Mouse (Mus musculus): Measurements from ENCODE around the gene Crtc3. TPM values are rescaled to one million over a fixed set of nuclear protein-coding genes. Genes with fewer than 3 reads are reported as not detected.

Crtc3 gene
- polyA plus RNA-seq, 1 experiment from 2014 or later = 15.7 TPM

DNA sequence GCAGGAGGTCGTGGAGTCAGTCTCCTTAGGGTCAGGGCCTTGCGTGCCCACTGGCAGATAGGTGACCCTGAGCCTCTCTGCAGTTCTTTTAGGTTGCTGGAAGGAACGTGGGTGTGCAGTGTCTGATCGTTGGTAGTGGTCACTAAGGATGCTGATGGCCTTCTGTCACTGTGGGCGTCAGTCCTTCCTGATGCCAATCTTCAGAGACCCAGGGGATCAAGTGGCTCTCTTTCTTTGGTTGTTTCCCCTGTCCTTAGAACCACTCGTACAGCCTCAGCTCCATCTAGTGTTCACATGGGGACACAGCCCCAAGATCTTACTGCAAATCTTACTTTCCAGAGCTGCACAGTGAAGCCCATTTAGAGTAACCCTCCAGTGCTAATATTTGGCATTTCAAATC is 104.7 kb downstream of the Crtc3 start:
- ATAC-seq (replicated peaks) = 0 out of 2 replicates have a peak, but pooled peaks have one; percentile 61
- no peak overlapping the region for H3K27ac ChIP-seq
- peaks cover 5% of the 10 kb centered on the region for H3K36me3 ChIP-seq (replicated peaks)
- H3K9me3 ChIP-seq = no peaks in the 10 kb centered on the region
- no peak overlapping the region for H3K4me2 ChIP-seq
- H3K27me3 ChIP-seq (replicated peaks) = no peaks in the 10 kb centered on the region
- H3K4me3 ChIP-seq = no peak overlapping the region
- WGBS = 41% methylated on average over 6 of the region's 6 CpGs
- no peak overlapping the region for H3K9ac ChIP-seq
- peaks cover 7% of the 10 kb centered on the region for H3K4me1 ChIP-seq

GRCm38 (mm10) chr7:80582821-80583451 is 105.7 kb downstream of the Crtc3 start:
- no peaks in the 10 kb centered on the region for H3K9me3 ChIP-seq
- WGBS = 70% methylated on average over 20 of the region's 20 CpGs
- no peak overlapping the region for H3K27ac ChIP-seq
- H3K4me2 ChIP-seq = no peak overlapping the region
- ATAC-seq (replicated peaks) = no peak
- H3K27me3 ChIP-seq (replicated peaks) = no peaks in the 10 kb centered on the region
- no peak overlapping the region for H3K9ac ChIP-seq
- no peaks in the 10 kb centered on the region for H3K36me3 ChIP-seq (replicated peaks)
- no peak overlapping the region for H3K4me3 ChIP-seq
- peaks cover 7% of the 10 kb centered on the region for H3K4me1 ChIP-seq

- H3K4me2 ChIP-seq = no peak overlapping the region
Measured at GRCm38 (mm10) chr7:80580368-80580767, 108.3 kb downstream of the Crtc3 start.

GRCm38 (mm10) chr7:80577417-80577980 is 111.2 kb downstream of the Crtc3 start:
- Histone ChIP-seq H3K4me2 (no peak overlapping the region), H3K36me3 (replicated peaks) (no peaks in the 10 kb centered on the region), H3K9ac (no peak overlapping the region), H3K27me3 (replicated peaks) (no peaks in the 10 kb centered on the region), H3K4me3 (no peak overlapping the region), H3K27ac (no peak overlapping the region), H3K9me3 (no peaks in the 10 kb centered on the region), H3K4me1 (no peaks in the 10 kb centered on the region)
- 58% methylated on average over 14 of the region's 14 CpGs for WGBS
- ATAC-seq (replicated peaks) = no peak

More at GRCm38 (mm10) chr7:80580368-80580767, 108.3 kb downstream of the Crtc3 start:
- no peak for ATAC-seq (replicated peaks)
- WGBS = 32% methylated on average over 6 of the region's 6 CpGs
- no peaks in the 10 kb centered on the region for H3K4me1 ChIP-seq
- H3K4me3 ChIP-seq = no peak overlapping the region
- no peak overlapping the region for H3K9ac ChIP-seq
- H3K27me3 ChIP-seq (replicated peaks) = no peaks in the 10 kb centered on the region
- H3K9me3 ChIP-seq = no peaks in the 10 kb centered on the region
- H3K27ac ChIP-seq = no peak overlapping the region
- H3K36me3 ChIP-seq (replicated peaks) = no peaks in the 10 kb centered on the region

DNA sequence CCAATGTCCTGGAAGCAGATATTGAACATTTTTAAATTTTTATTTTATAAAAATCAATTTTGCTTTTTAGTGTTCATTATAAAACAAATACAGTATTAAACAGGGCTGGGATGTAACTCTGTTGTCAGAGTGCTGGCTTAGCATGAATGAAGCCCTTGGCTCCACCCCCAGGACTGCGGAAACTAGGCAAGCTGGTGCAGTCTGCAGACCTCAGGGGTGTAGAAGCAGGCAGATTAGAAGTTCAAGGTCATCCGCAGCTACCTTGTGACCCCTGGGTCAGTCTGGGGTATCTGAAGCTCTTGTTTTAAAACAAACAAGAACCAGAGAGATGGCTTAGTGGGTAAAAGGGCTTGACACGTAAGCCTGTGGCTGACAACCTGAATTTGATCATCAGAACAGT is 112.1 kb downstream of the Crtc3 start:
- no peak for ATAC-seq (replicated peaks)
- Histone ChIP-seq H3K27ac (no peak overlapping the region), H3K4me3 (no peak overlapping the region), H3K4me1 (no peaks in the 10 kb centered on the region), H3K36me3 (replicated peaks) (no peaks in the 10 kb centered on the region), H3K4me2 (no peak overlapping the region), H3K27me3 (replicated peaks) (no peaks in the 10 kb centered on the region), H3K9ac (no peak overlapping the region), H3K9me3 (no peaks in the 10 kb centered on the region)
- WGBS = 62% methylated on average over 3 of the region's 3 CpGs

DNA sequence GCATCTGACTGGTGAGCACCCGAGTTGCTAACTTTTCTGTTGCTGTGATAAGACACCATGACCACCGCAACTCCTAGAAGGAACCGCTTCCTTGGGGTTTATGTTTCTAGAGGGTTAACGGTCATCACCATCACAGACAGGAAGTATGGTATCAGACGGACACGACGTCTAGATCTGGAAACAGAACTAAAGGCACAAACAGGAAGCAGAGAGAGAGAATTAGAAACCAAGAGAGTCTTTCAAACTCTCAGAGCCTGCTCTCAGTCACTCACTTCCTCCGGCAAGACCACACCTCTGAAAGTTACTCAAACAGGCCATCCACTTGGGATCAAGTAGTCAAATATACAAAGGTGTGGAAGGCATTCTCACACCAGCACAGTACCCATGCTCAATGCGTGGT is 112.9 kb downstream of the Crtc3 start:
- no peak overlapping the region for H3K4me3 ChIP-seq
- H3K27ac ChIP-seq = no peak overlapping the region
- H3K9me3 ChIP-seq = no peaks in the 10 kb centered on the region
- no peak overlapping the region for H3K4me2 ChIP-seq
- no peaks in the 10 kb centered on the region for H3K36me3 ChIP-seq (replicated peaks)
- no peaks in the 10 kb centered on the region for H3K27me3 ChIP-seq (replicated peaks)
- peaks cover 6% of the 10 kb centered on the region; the same call in 1 of the 2 replicates for H3K4me1 ChIP-seq
- H3K9ac ChIP-seq = no peak overlapping the region
- ATAC-seq (replicated peaks) = no peak
- 87% methylated on average over 9 of the region's 9 CpGs for WGBS

DNA sequence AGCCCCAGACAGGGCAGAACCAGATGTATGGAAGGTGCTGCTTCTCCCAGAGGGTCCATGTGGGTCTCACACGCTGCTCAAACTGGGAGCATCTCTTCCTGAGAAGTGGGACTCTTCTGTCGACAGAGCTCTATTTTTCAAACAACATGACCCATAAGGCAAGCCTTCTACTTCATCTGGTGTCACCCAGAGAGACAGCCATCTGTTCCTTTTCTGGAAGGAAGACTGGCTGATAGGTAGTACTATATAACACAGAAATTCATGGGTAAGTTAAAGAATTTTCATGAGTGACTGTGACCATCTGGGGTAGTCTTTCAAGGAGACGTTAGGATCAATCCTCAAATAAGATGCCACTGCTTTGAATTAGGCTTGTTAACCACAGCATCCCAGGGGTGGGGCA is 115.6 kb downstream of the Crtc3 start:
- H3K4me2 ChIP-seq = no peak overlapping the region
- H3K4me1 ChIP-seq = peaks cover 8% of the 10 kb centered on the region; the same call in 1 of the 2 replicates
- H3K9me3 ChIP-seq = no peaks in the 10 kb centered on the region
- H3K4me3 ChIP-seq = no peak overlapping the region
- H3K9ac ChIP-seq = no peak overlapping the region
- H3K27ac ChIP-seq = no peak overlapping the region
- 68% methylated on average over 3 of the region's 3 CpGs for WGBS
- ATAC-seq (replicated peaks) = no peak
- no peaks in the 10 kb centered on the region for H3K27me3 ChIP-seq (replicated peaks)
- no peaks in the 10 kb centered on the region for H3K36me3 ChIP-seq (replicated peaks)

GRCm38 (mm10) chr7:80567982-80568381 is 120.7 kb downstream of the Crtc3 start:
- H3K9me3 ChIP-seq = no peaks in the 10 kb centered on the region
- WGBS = 87% methylated on average over 8 of the region's 8 CpGs
- H3K27ac ChIP-seq = no peak overlapping the region
- no peak for ATAC-seq (replicated peaks)
- no peak overlapping the region for H3K9ac ChIP-seq
- H3K4me2 ChIP-seq = no peak overlapping the region
- H3K4me1 ChIP-seq = peaks cover 8% of the 10 kb centered on the region; the same call in 1 of the 2 replicates
- H3K36me3 ChIP-seq (replicated peaks) = no peaks in the 10 kb centered on the region
- no peak overlapping the region for H3K4me3 ChIP-seq
- no peaks in the 10 kb centered on the region for H3K27me3 ChIP-seq (replicated peaks)

- no peak overlapping the region for H3K4me3 ChIP-seq
- H3K4me1 ChIP-seq = no peaks in the 10 kb centered on the region
- WGBS = 73% methylated on average over 5 of the region's 5 CpGs
- H3K4me2 ChIP-seq = no peak overlapping the region
- no peak overlapping the region for H3K27ac ChIP-seq
- no peaks in the 10 kb centered on the region for H3K27me3 ChIP-seq (replicated peaks)
- no peak for ATAC-seq (replicated peaks)
- H3K36me3 ChIP-seq (replicated peaks) = no peaks in the 10 kb centered on the region
- H3K9me3 ChIP-seq = no peaks in the 10 kb centered on the region
- no peak overlapping the region for H3K9ac ChIP-seq
Measured at GRCm38 (mm10) chr7:80561931-80562330, 126.7 kb downstream of the Crtc3 start.

GRCm38 (mm10) chr7:80561271-80561670 is 127.4 kb downstream of the Crtc3 start:
- Histone ChIP-seq H3K36me3 (replicated peaks) (no peaks in the 10 kb centered on the region), H3K9me3 (no peaks in the 10 kb centered on the region), H3K27ac (no peak overlapping the region), H3K9ac (no peak overlapping the region), H3K4me3 (no peak overlapping the region), H3K27me3 (replicated peaks) (no peaks in the 10 kb centered on the region), H3K4me1 (no peaks in the 10 kb centered on the region), H3K4me2 (no peak overlapping the region)
- WGBS = 80% methylated on average over 9 of the region's 9 CpGs
- no peak for ATAC-seq (replicated peaks)

DNA sequence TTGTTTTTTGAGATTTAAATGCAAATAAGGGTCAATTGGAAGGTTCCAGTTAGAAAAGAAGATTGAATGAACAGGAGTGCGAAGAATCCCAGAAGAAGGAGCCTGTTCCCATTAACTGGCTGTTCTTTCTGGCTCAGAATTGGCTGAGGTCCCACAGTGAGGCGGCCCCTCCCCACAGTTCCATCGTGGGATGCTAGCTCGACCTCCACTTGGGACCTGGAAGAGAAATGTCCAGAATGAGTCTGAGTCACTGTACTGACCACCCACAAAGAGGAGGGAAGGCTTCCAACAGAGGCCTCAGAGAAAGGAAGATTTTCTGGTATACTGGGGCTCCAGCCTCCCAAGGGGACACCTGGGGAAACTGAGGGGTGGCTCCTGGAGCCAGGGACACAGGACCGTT is 130.1 kb downstream of the Crtc3 start:
- WGBS = 64% methylated on average over 5 of the region's 5 CpGs
- H3K9me3 ChIP-seq = no peaks in the 10 kb centered on the region
- H3K27ac ChIP-seq = no peak overlapping the region
- no peaks in the 10 kb centered on the region for H3K4me1 ChIP-seq
- H3K4me3 ChIP-seq = no peak overlapping the region
- no peak overlapping the region for H3K4me2 ChIP-seq
- H3K9ac ChIP-seq = no peak overlapping the region
- ATAC-seq (replicated peaks) = no peak
- H3K27me3 ChIP-seq (replicated peaks) = no peaks in the 10 kb centered on the region
- H3K36me3 ChIP-seq (replicated peaks) = no peaks in the 10 kb centered on the region

DNA sequence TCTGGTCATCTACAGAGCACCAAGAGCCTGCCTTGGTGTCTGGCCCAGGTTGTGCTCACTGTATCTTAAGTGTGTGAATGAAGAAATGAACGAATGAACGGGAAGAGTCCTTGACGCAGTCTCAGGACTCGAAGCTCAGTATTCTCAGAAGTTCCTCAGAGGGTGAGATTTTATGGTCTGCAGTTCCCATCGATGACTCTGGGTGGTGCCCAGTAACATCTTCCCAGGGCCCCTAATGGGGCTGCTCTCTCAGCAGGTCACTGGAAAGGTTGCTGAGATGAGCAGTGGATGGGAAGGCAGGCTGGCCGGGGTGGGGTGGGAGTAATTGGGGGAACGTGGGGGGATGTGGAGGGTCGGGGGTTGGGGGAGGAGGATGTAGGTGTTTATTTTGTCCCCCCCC is 130.6 kb downstream of the Crtc3 start:
- WGBS = 60% methylated on average over 8 of the region's 8 CpGs
- H3K9me3 ChIP-seq = no peaks in the 10 kb centered on the region
- no peaks in the 10 kb centered on the region for H3K4me1 ChIP-seq
- ATAC-seq (replicated peaks) = no peak
- no peaks in the 10 kb centered on the region for H3K27me3 ChIP-seq (replicated peaks)
- H3K36me3 ChIP-seq (replicated peaks) = no peaks in the 10 kb centered on the region
- no peak overlapping the region for H3K4me3 ChIP-seq
- no peak overlapping the region for H3K27ac ChIP-seq
- H3K9ac ChIP-seq = no peak overlapping the region
- H3K4me2 ChIP-seq = no peak overlapping the region

DNA sequence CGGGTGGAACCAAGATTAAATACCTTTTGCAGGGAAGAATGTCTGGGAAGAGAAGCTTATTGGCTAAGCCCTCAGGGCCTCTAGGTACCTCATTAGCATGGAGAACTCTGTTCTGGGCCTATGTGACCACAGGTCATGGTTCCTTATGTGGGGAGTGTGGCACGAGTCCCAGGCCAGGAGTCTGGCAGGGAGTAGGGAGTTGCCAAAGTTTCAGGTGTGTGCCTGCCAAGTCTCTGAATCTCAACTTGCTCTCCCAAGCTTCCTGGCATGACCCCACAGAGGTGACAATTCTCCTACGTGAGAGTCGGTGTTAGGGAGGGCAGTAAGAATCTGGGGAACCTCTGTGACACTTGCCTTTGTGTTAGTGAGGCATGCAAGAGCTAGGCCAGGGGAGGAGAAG is 131.5 kb downstream of the Crtc3 start:
- no peak overlapping the region for H3K4me3 ChIP-seq
- H3K4me2 ChIP-seq = no peak overlapping the region
- no peak overlapping the region for H3K9ac ChIP-seq
- no peaks in the 10 kb centered on the region for H3K27me3 ChIP-seq (replicated peaks)
- no peak for ATAC-seq (replicated peaks)
- H3K27ac ChIP-seq = no peak overlapping the region
- H3K36me3 ChIP-seq (replicated peaks) = no peaks in the 10 kb centered on the region
- H3K9me3 ChIP-seq = no peaks in the 10 kb centered on the region
- WGBS = 78% methylated on average over 4 of the region's 4 CpGs
- H3K4me1 ChIP-seq = no peaks in the 10 kb centered on the region

Data from midbrain, embryonic 15.5 days (tissue).